Mouse (Mus musculus) CH12.LX (cell line): ENCODE measurements at regions not wholly inside any gene's neighbourhood (a gene's known extent, or its start where the extent isn't known, plus 50 kb on each side); places are given as distances from the start of the nearest gene placed in this dataset.

Experiments
- DNase-seq: peaks from one replicate; pipeline ENCODE4 v3.0.0-alpha.2; 2013; ENCODE audit errors: extremely low read depth
- H3K27ac ChIP-seq: 2 replicates; pipeline ENCODE4 v1.5.1; 2012; ENCODE audit warnings: low read depth, mild to moderate bottlenecking, control low read depth, moderate library complexity; ENCODE audit not compliant: insufficient read depth
- H3K27me3 ChIP-seq: replicated peaks from 2 replicates; pipeline ENCODE3; 2012; ENCODE audit warnings: inconsistent platforms
- H3K36me3 ChIP-seq, 2 experiments: replicated peaks in 1 of 2; 2 replicates each; pipeline versions ENCODE3 to v1.6.1; 2012; ENCODE audit warnings: inconsistent platforms in 1 of 2, low read length in 1 of 2, mild to moderate bottlenecking in 1 of 2, mixed read lengths in 1 of 2, moderate library complexity in 1 of 2; ENCODE audit not compliant: control insufficient read depth in 1 of 2, insufficient read depth in 1 of 2
- H3K4me1 ChIP-seq, 2 experiments: 2 replicates each; pipeline ENCODE4 v1.6.1; 2012; ENCODE audit warnings: inconsistent platforms in 1 of 2, moderate library complexity in 1 of 2; ENCODE audit not compliant: insufficient read depth in 2 of 2, control insufficient read depth in 1 of 2
- H3K4me2 ChIP-seq: 2 replicates; pipeline ENCODE4 v1.6.1; 2012; ENCODE audit warnings: low read depth, mild to moderate bottlenecking, control low read depth; ENCODE audit not compliant: poor library complexity, insufficient read depth, severe bottlenecking
- H3K4me3 ChIP-seq, 3 experiments: fragments of 150-350 bp in 1 of 3; sonication (generic) in 1 of 3; replicated peaks in 1 of 3; 2 replicates each; pipeline versions ENCODE3 to v1.5.1; 2011 to 2012; ENCODE audit warnings: low read depth in 2 of 3, low read length in 2 of 3, mild to moderate bottlenecking in 2 of 3, moderate library complexity in 2 of 3, control low read depth in 1 of 3, improper control_type of control experiment in 1 of 3, inconsistent platforms in 1 of 3, mixed read lengths in 1 of 3; ENCODE audit not compliant: poor library complexity in 1 of 3
- H3K79me2 ChIP-seq: replicated peaks from 2 replicates; pipeline ENCODE4 v1.6.1; 2012; ENCODE audit warnings: mild to moderate bottlenecking, moderate library complexity; ENCODE audit not compliant: control insufficient read depth, poor library complexity, insufficient read depth, severe bottlenecking; ENCODE audit errors: extremely low read depth
- H3K9ac ChIP-seq: 2 replicates; pipeline ENCODE4 v1.6.1; 2012; ENCODE audit warnings: low read depth, mild to moderate bottlenecking, control low read depth, moderate library complexity; ENCODE audit not compliant: insufficient read depth
- H3K9me3 ChIP-seq: replicated peaks from 2 replicates; pipeline ENCODE3; 2012; ENCODE audit warnings: low read length, inconsistent platforms, mixed read lengths
- CHD1 ChIP-seq: IDR thresholded peaks from 2 replicates; pipeline ENCODE4 v1.6.1; 2012; ENCODE audit warnings: low read depth, low read length, improper control_type of control experiment, inconsistent platforms
- CTCF ChIP-seq, 2 experiments: IDR thresholded peaks in 1 of 2; conservative IDR thresholded peaks in 1 of 2; 2 replicates each; pipeline ENCODE4 v1.5.1; 2011 to 2012; ENCODE audit warnings: low read depth in 2 of 2, low read length in 2 of 2, improper control_type of control experiment in 1 of 2, inconsistent platforms in 1 of 2, mild to moderate bottlenecking in 1 of 2, moderate library complexity in 1 of 2
- E2F4 ChIP-seq: IDR thresholded peaks from 2 replicates; pipeline ENCODE4 v1.6.1; 2011; ENCODE audit warnings: low read depth, low read length, improper control_type of control experiment; ENCODE audit not compliant: insufficient replicate concordance
- ELF1 ChIP-seq: IDR thresholded peaks from 2 replicates; pipeline ENCODE4 v1.6.1; 2014; ENCODE audit warnings: low read depth, mild to moderate bottlenecking, inconsistent platforms, low read length, improper control_type of control experiment
- GABPA ChIP-seq: IDR thresholded peaks from 2 replicates; pipeline ENCODE4 v1.6.1; 2012; ENCODE audit warnings: low read depth, low read length, improper control_type of control experiment, inconsistent platforms; ENCODE audit not compliant: insufficient replicate concordance
- JUN ChIP-seq: IDR thresholded peaks from 2 replicates; pipeline ENCODE4 v1.6.1; 2011; ENCODE audit warnings: low read depth, mild to moderate bottlenecking, low read length, improper control_type of control experiment, moderate library complexity; ENCODE audit not compliant: insufficient read depth
- MAX ChIP-seq: IDR thresholded peaks from 2 replicates; pipeline ENCODE4 v1.6.1; 2011; ENCODE audit warnings: low read length, improper control_type of control experiment
- MAZ ChIP-seq: IDR thresholded peaks from 2 replicates; pipeline ENCODE4 v1.6.1; 2012; ENCODE audit warnings: low read depth, mild to moderate bottlenecking, inconsistent platforms, low read length, improper control_type of control experiment, moderate library complexity
- MEF2A ChIP-seq: IDR thresholded peaks from 2 replicates; pipeline ENCODE4 v1.6.1; 2014; ENCODE audit warnings: low read depth, mild to moderate bottlenecking, inconsistent platforms, low read length, improper control_type of control experiment, borderline replicate concordance
- MXI1 ChIP-seq: IDR thresholded peaks from 2 replicates; pipeline ENCODE4 v1.6.1; 2011; ENCODE audit warnings: mild to moderate bottlenecking, low read depth, low read length, improper control_type of control experiment
- MYC ChIP-seq: IDR thresholded peaks from 2 replicates; pipeline ENCODE4 v1.6.1; 2011; ENCODE audit warnings: low read depth, mild to moderate bottlenecking, improper control_type of control experiment, low read length
- NELFE ChIP-seq: IDR thresholded peaks from 2 replicates; pipeline ENCODE4 v1.6.1; 2011; ENCODE audit warnings: low read depth, low read length, improper control_type of control experiment
- NRF1 ChIP-seq: IDR thresholded peaks from 2 replicates; pipeline ENCODE4 v1.6.1; 2014; ENCODE audit warnings: low read depth, mild to moderate bottlenecking, inconsistent platforms, low read length, improper control_type of control experiment, moderate library complexity
- PAX5 ChIP-seq: IDR thresholded peaks from 2 replicates; pipeline ENCODE4 v1.6.1; 2012; ENCODE audit warnings: low read length, inconsistent platforms, mixed read lengths
- SIN3A ChIP-seq: IDR thresholded peaks from 2 replicates; pipeline ENCODE4 v1.6.1; 2012; ENCODE audit warnings: low read length, improper control_type of control experiment, inconsistent platforms
- SMC3 ChIP-seq: IDR thresholded peaks from 2 replicates; pipeline ENCODE4 v1.6.1; 2011; ENCODE audit warnings: low read depth, low read length, improper control_type of control experiment
- TBP ChIP-seq: conservative IDR thresholded peaks from 2 replicates; pipeline ENCODE4 v1.6.1; 2011; ENCODE audit warnings: low read depth, low read length, improper control_type of control experiment
- TCF12 ChIP-seq: IDR thresholded peaks from 2 replicates; pipeline ENCODE4 v1.6.1; 2014; ENCODE audit warnings: low read depth, mild to moderate bottlenecking, inconsistent platforms, low read length, improper control_type of control experiment
- USF2 ChIP-seq: conservative IDR thresholded peaks from 2 replicates; pipeline ENCODE4 v1.6.1; 2011; ENCODE audit warnings: low read depth, low read length, improper control_type of control experiment
- ZC3H11A ChIP-seq: IDR thresholded peaks from 2 replicates; pipeline ENCODE4 v1.6.1; 2012; ENCODE audit warnings: low read depth, mild to moderate bottlenecking, inconsistent platforms, low read length, improper control_type of control experiment
- ZKSCAN1 ChIP-seq: IDR thresholded peaks from 2 replicates; pipeline ENCODE4 v1.6.1; 2012; ENCODE audit warnings: low read depth, inconsistent platforms, low read length, improper control_type of control experiment, borderline replicate concordance
- ZMIZ1 ChIP-seq: IDR thresholded peaks from 2 replicates; pipeline ENCODE4 v1.6.1; 2012; ENCODE audit warnings: low read depth, mild to moderate bottlenecking, inconsistent platforms, low read length, improper control_type of control experiment
- ZNF384 ChIP-seq: IDR thresholded peaks from 2 replicates; pipeline ENCODE4 v1.6.1; 2012; ENCODE audit warnings: low read depth, low read length, improper control_type of control experiment, inconsistent platforms
- dilution Hi-C: fragments of 300-500 bp; cut with MboI; formaldehyde crosslinking; loops from 2 replicates; pipeline ENCODE4 v1.14.3; 2020; ENCODE audit warnings: low sequenced_read_pairs; ENCODE audit not compliant: extremely low pct_unique_long_range_greater_than_20kb, extremely low pct_ligation_motif_present
- in situ Hi-C: fragments of 300-500 bp; cut with MboI; formaldehyde crosslinking; loops from 3 replicates; pipeline ENCODE4 v1.14.3; 2019; ENCODE audit warnings: low sequenced_read_pairs, low pct_ligation_motif_present, low pct_unique_long_range_greater_than_20kb, mixed read lengths

- H3K9me3 ChIP-seq, result no peaks in the 10 kb centered on the region
- no peaks in the 10 kb centered on the region for H3K36me3 ChIP-seq
- no peaks in the 10 kb centered on the region for H3K79me2 ChIP-seq
- no peak overlapping the region for H3K4me3 ChIP-seq
- dilution Hi-C loops (no loop called here), in situ Hi-C loops (no loop called here)
- TF ChIP-seq MXI1 (no peak), MEF2A (no peak), JUN (no peak), ZC3H11A (no peak), MAZ (no peak), MAX (no peak), ELF1 (no peak), ZKSCAN1 (no peak), NELFE (no peak), NRF1 (no peak)
- H3K27me3 ChIP-seq, result no peaks in the 10 kb centered on the region
- no peaks in the 10 kb centered on the region for H3K4me1 ChIP-seq
- no peak for DNase-seq
- H3K9ac ChIP-seq, result no peak overlapping the region
- no peak overlapping the region for H3K27ac ChIP-seq
- no peak overlapping the region for H3K4me2 ChIP-seq
Measured at GRCm38 (mm10) chr16:93422221-93422620, 181.6 kb downstream of the Setd4 start.

- in situ Hi-C loops (no loop called here), dilution Hi-C loops (no loop called here)
- Histone ChIP-seq H3K9ac (no peak overlapping the region), H3K36me3 (no peaks in the 10 kb centered on the region), H3K4me1 (peaks cover 0 to 6% of the 10 kb centered on the region in 2 experiments; a peak in 2 of 4 replicates), H3K27me3 (no peaks in the 10 kb centered on the region), H3K27ac (no peak overlapping the region), H3K4me2 (no peak overlapping the region), H3K9me3 (no peaks in the 10 kb centered on the region), H3K4me3 (no peak overlapping the region), H3K79me2 (no peaks in the 10 kb centered on the region)
- DNase-seq, result no peak
- TF ChIP-seq SMC3, result no peak
- no peak for TF ChIP-seq TBP
- TF ChIP-seq MAZ, result no peak
- TF ChIP-seq ZNF384, result no peak
- TF ChIP-seq MYC, result no peak
Measured at GRCm38 (mm10) chr16:93418246-93418645, 185.6 kb downstream of the Setd4 start.

- Histone ChIP-seq H3K4me2 (no peak overlapping the region), H3K27ac (no peak overlapping the region), H3K9ac (no peak overlapping the region), H3K79me2 (no peaks in the 10 kb centered on the region), H3K9me3 (no peaks in the 10 kb centered on the region), H3K4me3 (no peak overlapping the region), H3K27me3 (no peaks in the 10 kb centered on the region), H3K4me1 (peaks cover 0 to 6% of the 10 kb centered on the region in 2 experiments; a peak in 2 of 4 replicates), H3K36me3 (no peaks in the 10 kb centered on the region)
- TF ChIP-seq USF2 (no peak), TBP (no peak), CTCF (conservative IDR thresholded peaks at IDR 0.05 in 1 of 2, IDR thresholded peaks at IDR 0.05 in 1 of 2; ENCODE audit: low read depth in 2 of 2, low read length in 2 of 2) (no peak), SMC3 (no peak), ZMIZ1 (no peak), NRF1 (no peak), SIN3A (no peak), CHD1 (no peak), E2F4 (no peak), MEF2A (no peak), ZNF384 (no peak), MYC (no peak), ZKSCAN1 (no peak), TCF12 (no peak), GABPA (no peak), PAX5 (no peak)
- dilution Hi-C loops (no loop called here), in situ Hi-C loops (no loop called here)
- DNase-seq, result no peak
Measured at GRCm38 (mm10) chr16:93417831-93418230, 186.0 kb downstream of the Setd4 start.
